Mouse (Mus musculus) fat pad, adult 2 months (tissue): ENCODE data around the gene Rab27a.
A peak's percentile ranks its signal among the peaks of the same experiment; 100 is the strongest.
"Not testable (repeated sequence)": the region's sequence is repeated elsewhere in the genome, so short reads cannot be mapped to it uniquely, and the experiment has no call there.

Experiments used
- DNase-seq: peaks from one replicate; pipeline ENCODE4 v3.0.0-alpha.2; 2011; ENCODE audit warnings: low read depth, low spot score; ENCODE audit errors: extremely low read depth

Gene Rab27a

GRCm38 (mm10) chr9:73045204-73045603 is 550 bp downstream of the Rab27a start:
- DNase-seq, result no peak

GRCm38 (mm10) chr9:73045711-73046110 is 1.1 kb downstream of the Rab27a start:
- no peak for DNase-seq

- DNase-seq, result no peak
Observed at GRCm38 (mm10) chr9:73047906-73048305, 3.3 kb downstream of the Rab27a start.

- no peak for DNase-seq
Observed at GRCm38 (mm10) chr9:73048927-73049326, 4.3 kb downstream of the Rab27a start.

- DNase-seq, result no peak
Observed at GRCm38 (mm10) chr9:73049833-73050232, 5.2 kb downstream of the Rab27a start.

GRCm38 (mm10) chr9:73050606-73051005 is 6.0 kb downstream of the Rab27a start:
- peak; percentile 99 for DNase-seq

- no peak for DNase-seq
Observed at GRCm38 (mm10) chr9:73055441-73055911, 10.8 kb downstream of the Rab27a start.

- DNase-seq, result no peak
Observed at GRCm38 (mm10) chr9:73059224-73059623, 14.6 kb downstream of the Rab27a start.

GRCm38 (mm10) chr9:73063621-73064290 is 19.1 kb downstream of the Rab27a start:
- DNase-seq, result no peak

GRCm38 (mm10) chr9:73067086-73067485 is 22.4 kb downstream of the Rab27a start:
- DNase-seq, result no peak

- no peak for DNase-seq
Observed at GRCm38 (mm10) chr9:73068230-73068679, 23.6 kb downstream of the Rab27a start.

GRCm38 (mm10) chr9:73068688-73069087 is 24.0 kb downstream of the Rab27a start:
- DNase-seq, result no peak

- no peak for DNase-seq
Observed at GRCm38 (mm10) chr9:73070971-73071659, 26.5 kb downstream of the Rab27a start.

- no peak for DNase-seq
Observed at GRCm38 (mm10) chr9:73072426-73072825, 27.8 kb downstream of the Rab27a start.

- DNase-seq, result no peak
Observed at GRCm38 (mm10) chr9:73073169-73073568, 28.5 kb downstream of the Rab27a start.

- not testable (repeated sequence) for DNase-seq
Observed at GRCm38 (mm10) chr9:73079349-73079748, 34.7 kb downstream of the Rab27a start.

- DNase-seq, result no peak
Observed at GRCm38 (mm10) chr9:73079801-73080325, 35.2 kb downstream of the Rab27a start.

- DNase-seq, result no peak
Observed at GRCm38 (mm10) chr9:73082291-73083000, 37.8 kb downstream of the Rab27a start.

GRCm38 (mm10) chr9:73083956-73084355 is 39.3 kb downstream of the Rab27a start:
- no peak for DNase-seq

- no peak for DNase-seq
Observed at GRCm38 (mm10) chr9:73085845-73086244, 41.2 kb downstream of the Rab27a start.

GRCm38 (mm10) chr9:73087121-73087520 is 42.5 kb downstream of the Rab27a start:
- DNase-seq, result no peak
